24 mouse cellular contexts compared by ENCODE assay signal in the genomic region with DNA sequence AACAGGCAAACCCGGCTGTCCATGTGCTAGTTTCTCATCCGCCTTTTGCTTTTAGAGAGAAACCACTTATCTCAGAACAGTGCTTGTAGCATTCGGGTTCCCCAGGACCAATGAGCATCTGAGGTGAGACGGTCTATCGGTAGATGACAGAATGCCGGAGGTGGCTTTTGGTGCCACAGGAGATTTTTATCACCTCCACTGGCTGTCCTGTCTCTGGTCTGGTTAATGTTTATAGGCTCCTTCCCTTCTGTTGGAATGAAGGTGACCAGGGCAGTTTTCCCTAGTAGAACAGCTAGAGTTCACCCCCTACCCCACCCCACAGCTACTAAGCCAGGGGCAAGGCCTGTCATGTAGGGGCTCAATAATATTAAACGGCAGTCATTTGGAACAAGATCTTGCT.
"Had no signal": no experiment of that assay in that cellular context is flagged by ENCODE, and none has a peak within 500 bp of the region (broad histone marks: within the 10 kb centered on the region; RNA-seq: fewer than 3 reads in every experiment).

No protein-coding gene starts in this region.

- H3K9ac ChIP-seq: heart, embryonic 12.5 days; hindbrain, embryonic 12.5 days; hindbrain, embryonic 14.5 days; intestine, embryonic 15.5 days; limb, embryonic 12.5 days had no signal

- DNase-seq: gastrocnemius, adult 2 months; gastrocnemius, postnatal 10 days; gastrocnemius, postnatal 25 days; heart, adult 18-20 months; heart, postnatal 10 days; heart, postnatal 4 days; kidney, adult 18-20 months; kidney, adult 8-10 months; kidney, postnatal 10 days; kidney, postnatal 25 days; kidney, postnatal 4 days had no signal

- H3K27me3 ChIP-seq: heart, embryonic 12.5 days; hindbrain, embryonic 12.5 days; intestine, embryonic 15.5 days; limb, embryonic 12.5 days had no signal

- ATAC-seq: hindbrain, embryonic 16.5 days; inflammation-experienced regulatory T-cells, adult 6 months; intestine, embryonic 15.5 days; intestine, postnatal 0 days had no signal

- H3K4me3 ChIP-seq: gastrocnemius, adult 2 months; heart, embryonic 10.5 days; heart, embryonic 12.5 days; hindbrain, embryonic 10.5 days; hindbrain, embryonic 12.5 days; intestine, embryonic 15.5 days; layer of hippocampus, adult 2 months; left cerebral cortex, adult 2 months; limb, embryonic 10.5 days; limb, embryonic 12.5 days had no signal

- H3K27ac ChIP-seq: gastrocnemius, adult 2 months; heart, embryonic 10.5 days; hindbrain, embryonic 10.5 days; hindbrain, embryonic 12.5 days; hindbrain, embryonic 14.5 days; intestine, embryonic 15.5 days; layer of hippocampus, adult 2 months; left cerebral cortex, adult 2 months; limb, embryonic 10.5 days; limb, embryonic 12.5 days had no signal

- H3K36me3 ChIP-seq: heart, embryonic 10.5 days; heart, embryonic 12.5 days; hindbrain, embryonic 10.5 days; hindbrain, embryonic 12.5 days; intestine, embryonic 15.5 days; limb, embryonic 10.5 days had no signal

- H3K4me2 ChIP-seq: heart, embryonic 12.5 days; hindbrain, embryonic 12.5 days; hindbrain, embryonic 14.5 days; intestine, embryonic 15.5 days; limb, embryonic 12.5 days had no signal

- H3K9me3 ChIP-seq: heart, embryonic 10.5 days; heart, embryonic 12.5 days; hindbrain, embryonic 10.5 days; hindbrain, embryonic 12.5 days; intestine, embryonic 15.5 days; limb, embryonic 10.5 days; limb, embryonic 12.5 days had no signal
